Mouse (Mus musculus) cerebellum, adult 2 months (tissue): ENCODE measurements around the gene Ncoa5.

Experiments
- CTCF ChIP-seq: fragments of 200-500 bp; IDR thresholded peaks from 2 replicates; pipeline ENCODE4 v1.5.1; 2011; ENCODE audit warnings: low read depth, mild to moderate bottlenecking, control low read depth, low read length, moderate library complexity, borderline replicate concordance; ENCODE audit not compliant: insufficient read depth
- POLR2A ChIP-seq: fragments of 200-500 bp; IDR thresholded peaks from 2 replicates; pipeline ENCODE4 v1.6.1; 2011; ENCODE audit warnings: low read length, control low read depth, borderline replicate concordance; ENCODE audit not compliant: insufficient read depth

- TF ChIP-seq POLR2A (no peak), CTCF (no peak)
These were observed 39.8 kb downstream of the Ncoa5 start for GRCm38 (mm10) chr2:164994659-164995428.
